Mouse (Mus musculus): Measurements from ENCODE around the gene Insl6. TPM values are rescaled to one million over a fixed set of nuclear protein-coding genes. Genes with fewer than 3 reads are reported as not detected.
A peak's percentile ranks its signal among the peaks of the same experiment; 100 is the strongest.

Insl6 gene
- total and polyA plus RNA-seq, 2 experiments from 2014 or later: 0.48 to 2.0 TPM

DNA sequence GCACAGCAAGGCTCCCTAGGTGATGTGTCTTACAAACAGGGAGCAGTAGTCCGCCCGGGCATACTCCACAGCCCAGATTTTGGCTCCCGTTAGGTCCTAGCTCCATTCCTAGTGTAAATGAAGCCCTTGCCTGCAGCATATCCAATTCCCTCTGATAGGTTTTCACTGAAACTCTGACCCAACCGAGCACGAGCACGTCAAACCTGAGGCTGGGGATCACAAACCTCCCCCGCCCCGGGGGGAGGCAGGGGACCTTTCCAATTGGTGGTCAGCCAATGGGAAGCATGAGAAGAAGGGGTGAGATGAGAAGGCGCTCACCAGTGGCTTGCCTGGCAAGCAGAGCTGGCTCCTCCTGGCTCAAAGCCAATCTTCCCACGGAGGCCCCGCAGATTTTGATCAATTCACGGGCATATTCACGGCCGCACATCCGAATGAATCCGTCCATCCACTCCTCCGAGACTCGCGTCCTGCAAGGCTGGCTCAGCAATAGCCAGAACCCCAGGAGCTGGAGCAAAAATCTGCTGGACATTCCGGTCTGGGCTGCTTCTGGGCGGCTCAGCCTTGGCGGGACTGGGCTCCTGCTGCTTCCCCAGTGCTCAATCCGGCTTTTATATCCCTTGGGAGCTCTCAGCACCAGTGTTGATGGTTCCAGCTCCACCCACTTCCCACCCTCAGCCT lies 9.1 kb upstream of the Insl6 start, which contains the start of gene Rln1:
TSS of gene Rln1 (minus strand) at position 603 of the 678 bp plus-strand sequence.
- no peaks in the 10 kb centered on the region for H3K27me3 ChIP-seq (ENCODE audit: insufficient read depth, low read length)
- 1% methylated on average over 23 of the region's 23 CpGs for WGBS
- peak within 1 kb of the TSS; percentile 72 for H3K9ac ChIP-seq
- no peaks in the 10 kb centered on the region for H3K4me1 ChIP-seq (ENCODE audit: insufficient read depth)
- H3K4me2 ChIP-seq (ENCODE audit: low read depth): peak within 1 kb of the TSS; percentile 79
- H3K9me3 ChIP-seq (ENCODE audit: low read length): no peaks in the 10 kb centered on the region
- DNase-seq (peak; percentile 76), ATAC-seq (peak; percentile 91)
- H3K27ac ChIP-seq (ENCODE audit: low read depth, low read length): peak within 1 kb of the TSS; percentile 57; the same call in 1 of the 2 replicates
- TF ChIP-seq CTCF (IDR thresholded peaks at IDR 0.05; ENCODE audit: low read depth): no peak
- peak within 1 kb of the TSS; percentile 49 for H3K4me3 ChIP-seq (ENCODE audit: low read depth, low read length)
- H3K36me3 ChIP-seq (ENCODE audit: insufficient read depth): no peaks in the 10 kb centered on the region

DNA sequence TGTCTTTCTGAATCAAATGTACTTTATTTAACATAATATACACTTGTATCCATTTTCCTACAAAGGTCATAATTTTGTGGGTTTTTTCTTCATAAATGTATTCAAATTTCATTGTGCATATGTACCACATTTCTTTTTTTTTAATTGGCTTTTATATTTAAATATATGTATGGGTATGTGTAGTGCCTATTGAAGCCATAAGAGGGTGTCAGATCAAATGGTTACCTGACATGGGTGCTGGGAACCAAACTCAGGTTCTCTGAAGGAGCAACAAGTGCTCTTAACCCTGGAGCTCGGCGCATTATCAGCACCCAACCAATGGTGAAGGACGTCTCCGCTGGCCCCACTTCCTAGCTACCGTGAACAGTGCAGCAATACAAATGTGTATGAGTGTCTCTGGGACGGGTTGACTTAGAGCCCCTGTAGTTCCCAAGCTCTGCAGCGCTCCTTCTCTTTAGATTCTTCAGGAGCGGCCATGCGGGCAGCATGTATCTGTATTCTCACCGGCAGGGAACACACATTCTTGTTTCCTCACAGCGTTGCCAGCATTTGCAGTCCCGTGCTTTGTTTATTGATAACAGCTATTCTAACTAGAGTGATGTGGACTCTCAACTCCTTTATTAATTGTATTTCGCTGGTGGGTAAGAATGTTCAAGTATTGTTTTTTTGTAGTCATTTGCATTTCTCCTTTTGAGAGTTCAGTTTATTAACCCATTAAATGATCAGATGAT lies 1.8 kb upstream of the Insl6 start:
- Histone ChIP-seq H3K36me3 (ENCODE audit: insufficient read depth) (no peaks in the 10 kb centered on the region), H3K27ac (ENCODE audit: low read depth, low read length) (no peak overlapping the region), H3K9ac (no peak overlapping the region), H3K9me3 (ENCODE audit: low read length) (no peaks in the 10 kb centered on the region), H3K4me1 (ENCODE audit: insufficient read depth) (no peaks in the 10 kb centered on the region), H3K27me3 (ENCODE audit: insufficient read depth, low read length) (no peaks in the 10 kb centered on the region), H3K4me2 (ENCODE audit: low read depth) (no peak overlapping the region), H3K4me3 (ENCODE audit: low read depth, low read length) (no peak overlapping the region)
- no peak for TF ChIP-seq CTCF (IDR thresholded peaks at IDR 0.05; ENCODE audit: low read depth)
- WGBS: 59% methylated on average over 13 of the region's 13 CpGs
- DNase-seq (no peak), ATAC-seq (no peak)

DNA sequence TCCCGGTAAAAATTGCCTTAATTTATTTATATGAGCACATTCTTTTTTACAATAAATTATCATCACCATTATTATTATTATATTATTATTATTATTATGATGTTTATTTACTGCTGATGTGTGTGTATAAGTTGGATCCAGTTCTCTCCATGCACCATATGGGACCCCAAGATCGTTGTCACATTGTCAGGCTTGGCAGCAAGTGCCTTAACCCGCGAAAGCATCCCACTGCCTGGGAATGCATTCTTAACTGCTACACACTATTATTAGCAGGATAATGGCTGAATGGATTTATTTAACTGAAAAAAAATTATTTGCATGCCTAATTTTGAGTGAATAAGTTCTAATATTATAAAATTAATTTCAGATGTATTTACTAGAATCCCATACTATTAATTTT lies 1.2 kb upstream of the Insl6 start:
- Histone ChIP-seq H3K9me3 (ENCODE audit: low read length) (no peaks in the 10 kb centered on the region), H3K27ac (ENCODE audit: low read depth, low read length) (no peak overlapping the region), H3K27me3 (ENCODE audit: insufficient read depth, low read length) (no peaks in the 10 kb centered on the region), H3K4me1 (ENCODE audit: insufficient read depth) (no peaks in the 10 kb centered on the region), H3K4me2 (ENCODE audit: low read depth) (no peak overlapping the region), H3K9ac (no peak overlapping the region), H3K4me3 (ENCODE audit: low read depth, low read length) (no peak overlapping the region), H3K36me3 (ENCODE audit: insufficient read depth) (no peaks in the 10 kb centered on the region)
- no peak for TF ChIP-seq CTCF (IDR thresholded peaks at IDR 0.05; ENCODE audit: low read depth)
- 68% methylated on average over 4 of the region's 4 CpGs for WGBS
- no peak for DNase-seq
- ATAC-seq: no peak

DNA sequence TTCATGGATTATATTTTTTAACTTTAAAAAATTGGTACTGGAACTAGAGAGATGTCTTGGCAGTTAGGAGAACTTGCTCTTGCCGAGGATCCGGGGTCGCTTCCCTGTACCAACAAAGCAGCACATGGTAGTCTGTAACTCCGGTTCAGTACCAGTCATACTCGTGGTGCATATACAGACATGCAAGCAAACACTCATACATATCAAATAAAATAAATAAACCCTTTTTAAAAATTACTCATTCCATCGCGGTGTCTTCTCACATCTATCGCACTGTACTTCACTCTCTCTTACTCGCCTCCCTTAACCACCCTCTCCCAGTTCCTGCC lies 660 bp upstream of the Insl6 start:
- 73% methylated on average over 9 of the region's 9 CpGs for WGBS
- Histone ChIP-seq H3K27me3 (ENCODE audit: insufficient read depth, low read length) (no peaks in the 10 kb centered on the region), H3K4me2 (ENCODE audit: low read depth) (no peak overlapping the region; the same call in 1 of the 2 replicates)

DNA sequence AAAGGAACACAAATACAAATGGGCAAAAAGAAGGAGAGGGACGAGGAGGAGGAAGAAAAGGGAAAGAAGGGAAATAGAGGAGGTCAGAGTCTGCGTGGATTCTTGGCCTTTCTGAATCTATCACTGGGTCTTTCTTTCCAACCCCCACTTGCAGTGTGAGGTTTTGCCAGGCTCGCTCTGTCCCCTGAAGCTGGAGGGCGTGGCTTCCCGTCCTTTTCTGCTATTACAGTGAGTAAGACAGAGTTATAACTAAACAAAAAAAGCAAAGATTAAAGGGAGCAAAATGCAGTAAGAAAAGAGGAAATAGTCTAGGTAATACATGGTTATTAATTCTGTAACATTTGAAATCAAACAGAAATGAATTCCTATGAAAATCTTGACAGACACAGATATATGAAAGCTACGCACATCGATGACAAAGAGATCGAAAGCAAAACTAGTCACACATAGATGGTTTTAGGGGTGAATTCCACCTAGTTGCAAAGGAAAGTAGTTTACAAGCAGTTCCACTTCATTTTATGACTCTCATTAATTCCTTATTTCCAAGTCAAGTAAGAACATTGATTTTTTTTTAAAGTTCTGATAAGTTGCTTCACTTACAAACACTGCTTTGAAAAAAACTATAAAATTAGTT lies 1.6 kb downstream of the Insl6 start:
- no peaks in the 10 kb centered on the region for H3K36me3 ChIP-seq (ENCODE audit: insufficient read depth)
- H3K9ac ChIP-seq: no peak overlapping the region
- H3K4me1 ChIP-seq (ENCODE audit: insufficient read depth): no peaks in the 10 kb centered on the region
- no peaks in the 10 kb centered on the region for H3K27me3 ChIP-seq (ENCODE audit: insufficient read depth, low read length)
- 80% methylated on average over 8 of the region's 8 CpGs for WGBS
- no peak overlapping the region for H3K4me3 ChIP-seq (ENCODE audit: low read depth, low read length)
- H3K27ac ChIP-seq (ENCODE audit: low read depth, low read length): no peak overlapping the region
- H3K4me2 ChIP-seq (ENCODE audit: low read depth): no peak overlapping the region
- ATAC-seq: no peak
- DNase-seq: no peak
- no peak for TF ChIP-seq CTCF (IDR thresholded peaks at IDR 0.05; ENCODE audit: low read depth)
- no peaks in the 10 kb centered on the region for H3K9me3 ChIP-seq (ENCODE audit: low read length)

More for the DNA sequence above, 660 bp upstream of the Insl6 start:
- H3K4me3 ChIP-seq (ENCODE audit: low read depth, low read length): no peak overlapping the region
- H3K9ac ChIP-seq: no peak overlapping the region
- H3K27ac ChIP-seq (ENCODE audit: low read depth, low read length): no peak overlapping the region
- DNase-seq (no peak), ATAC-seq (no peak)
- H3K4me1 ChIP-seq (ENCODE audit: insufficient read depth): no peaks in the 10 kb centered on the region
- TF ChIP-seq CTCF (IDR thresholded peaks at IDR 0.05; ENCODE audit: low read depth): no peak
- no peaks in the 10 kb centered on the region for H3K9me3 ChIP-seq (ENCODE audit: low read length)
- H3K36me3 ChIP-seq (ENCODE audit: insufficient read depth): no peaks in the 10 kb centered on the region

DNA sequence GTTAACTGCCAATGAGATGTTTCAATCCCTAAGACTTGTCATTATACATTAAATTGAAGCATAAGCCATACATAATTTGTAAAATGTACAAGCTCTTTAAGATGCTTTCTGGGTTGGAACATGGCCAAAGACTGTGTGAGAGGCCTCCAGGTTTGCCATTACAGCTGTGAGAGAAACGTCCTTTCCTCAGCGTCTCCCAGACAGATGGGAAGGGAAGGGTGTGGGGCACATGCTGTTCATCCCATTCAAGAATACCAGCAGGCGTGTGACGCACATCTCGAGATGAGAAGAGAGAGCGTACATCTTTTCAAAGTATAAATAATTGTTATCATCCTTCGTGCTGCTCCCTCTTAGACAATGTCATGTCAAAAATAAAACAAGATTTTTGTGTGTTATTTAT lies 12.5 kb downstream of the Insl6 start:
- no peak for ATAC-seq

DNA sequence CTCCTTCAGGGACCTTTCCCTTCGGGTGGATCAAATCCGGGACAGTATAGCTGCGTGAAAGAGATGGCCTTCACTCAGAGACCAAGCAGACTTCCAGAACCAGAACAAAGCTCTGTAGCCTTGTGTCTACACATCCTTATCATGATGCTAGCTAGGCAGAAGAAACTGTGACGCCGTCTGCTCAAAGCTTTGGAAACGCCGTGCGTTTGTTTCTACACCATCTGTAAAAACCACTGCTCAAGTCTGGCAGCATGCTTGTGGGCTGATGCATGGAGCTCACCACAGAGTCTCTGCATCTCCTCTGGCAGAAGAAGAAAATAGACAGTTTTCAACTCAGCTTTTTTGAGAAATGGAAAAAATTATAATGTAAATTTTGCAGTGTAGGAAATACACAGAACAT lies 13.4 kb downstream of the Insl6 start:
- no peak for TF ChIP-seq CTCF (IDR thresholded peaks at IDR 0.05; ENCODE audit: low read depth)
- ATAC-seq: peak; percentile 23; the same call in 1 of the 2 replicates
- WGBS: 79% methylated on average over 8 of the region's 8 CpGs
- Histone ChIP-seq H3K36me3 (ENCODE audit: insufficient read depth) (peaks cover 34% of the 10 kb centered on the region), H3K4me1 (ENCODE audit: insufficient read depth) (no peaks in the 10 kb centered on the region), H3K27ac (ENCODE audit: low read depth, low read length) (no peak overlapping the region), H3K27me3 (ENCODE audit: insufficient read depth, low read length) (no peaks in the 10 kb centered on the region), H3K4me3 (ENCODE audit: low read depth, low read length) (no peak overlapping the region), H3K9ac (no peak overlapping the region), H3K9me3 (ENCODE audit: low read length) (0 out of 2 replicates have a peak, but pooled peaks cover 4% of the 10 kb centered on the region), H3K4me2 (ENCODE audit: low read depth) (no peak overlapping the region)
- DNase-seq: no peak

More for the DNA sequence above, 12.5 kb downstream of the Insl6 start:
- Histone ChIP-seq H3K27ac (ENCODE audit: low read depth, low read length) (no peak overlapping the region), H3K4me2 (ENCODE audit: low read depth) (no peak overlapping the region), H3K4me3 (ENCODE audit: low read depth, low read length) (no peak overlapping the region), H3K27me3 (ENCODE audit: insufficient read depth, low read length) (no peaks in the 10 kb centered on the region), H3K4me1 (ENCODE audit: insufficient read depth) (no peaks in the 10 kb centered on the region), H3K9ac (no peak overlapping the region), H3K36me3 (ENCODE audit: insufficient read depth) (peaks cover 34% of the 10 kb centered on the region), H3K9me3 (ENCODE audit: low read length) (0 out of 2 replicates have a peak, but pooled peaks cover 10% of the 10 kb centered on the region)
- DNase-seq: no peak
- 47% methylated on average over 7 of the region's 7 CpGs for WGBS
- TF ChIP-seq CTCF (IDR thresholded peaks at IDR 0.05; ENCODE audit: low read depth): no peak

Measured in forebrain, postnatal 0 days (tissue).